Mouse (Mus musculus) stomach, postnatal 0 days (tissue): ENCODE data around the gene Dlgap4.

Experiments
- CTCF ChIP-seq: IDR thresholded peaks from 2 replicates; pipeline ENCODE4 v1.5.1; 2016; ENCODE audit warnings: antibody characterized with exemption, low read depth, mild to moderate bottlenecking, moderate library complexity
- EP300 ChIP-seq: optimal IDR thresholded peaks from 2 replicates; pipeline ENCODE3; 2016; ENCODE audit warnings: antibody characterized with exemption

DNA sequence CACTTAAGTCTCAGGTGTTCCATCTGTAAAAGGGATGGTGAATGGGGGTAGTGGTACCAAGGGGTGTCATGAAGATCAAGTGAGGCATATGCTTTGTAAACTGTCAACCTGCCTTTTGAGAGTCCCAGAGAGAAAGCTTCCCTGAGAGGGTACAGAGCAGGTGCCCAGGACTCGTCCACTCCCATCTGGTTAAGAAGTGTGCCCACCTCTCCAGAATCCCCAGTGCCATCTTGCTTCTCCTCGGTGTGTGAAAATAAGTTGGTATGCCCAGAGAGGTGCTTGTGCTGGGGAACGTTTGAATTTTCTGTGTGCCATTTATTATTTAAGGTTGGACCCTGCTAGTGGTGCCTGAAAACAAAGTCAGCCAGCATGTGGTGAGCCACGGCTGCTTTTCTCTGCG is 109.2 kb downstream of the Dlgap4 start:
- TF ChIP-seq CTCF: no peak
- TF ChIP-seq EP300: no peak
